Mouse (Mus musculus) forebrain, embryonic 12.5 days (tissue): ENCODE measurements around the gene Zfp146. TPM values are rescaled to one million over a fixed set of nuclear protein-coding genes. Genes with fewer than 3 reads are reported as not detected.
"Not testable (repeated sequence)": the region's sequence is repeated elsewhere in the genome, so short reads cannot be mapped to it uniquely, and the experiment has no call there.

Experiments
- ATAC-seq: fragments of 200-750 bp; cut with Nextera tagmentation; 2 replicates; pipeline ENCODE4 v1.8.0; 2017; ENCODE audit warnings: moderate TSS enrichment; ENCODE audit not compliant: low FRiP score
- H3K27ac ChIP-seq: fragments of 300-500 bp; sonication (generic); 2 replicates; pipeline ENCODE4 v1.5.1; 2016; ENCODE audit warnings: mild to moderate bottlenecking
- H3K27me3 ChIP-seq: fragments of 300-500 bp; sonication (generic); 2 replicates; pipeline ENCODE4 v1.6.1; 2016; ENCODE audit warnings: mild to moderate bottlenecking
- H3K36me3 ChIP-seq: fragments of 300-500 bp; sonication (generic); replicated peaks from 2 replicates; pipeline ENCODE4 v1.6.1; 2016; ENCODE audit warnings: mild to moderate bottlenecking
- H3K4me1 ChIP-seq: fragments of 300-500 bp; sonication (generic); 2 replicates; pipeline ENCODE4 v1.6.1; 2016
- H3K4me2 ChIP-seq: fragments of 300-500 bp; sonication (generic); 2 replicates; pipeline ENCODE4 v1.6.1; 2016; ENCODE audit warnings: mild to moderate bottlenecking, moderate library complexity
- H3K4me3 ChIP-seq: fragments of 300-500 bp; sonication (generic); replicated peaks from 2 replicates; pipeline ENCODE4 v1.5.1; 2016; ENCODE audit warnings: mild to moderate bottlenecking
- H3K9ac ChIP-seq: fragments of 300-500 bp; sonication (generic); 2 replicates; pipeline ENCODE4 v1.6.1; 2016; ENCODE audit warnings: mild to moderate bottlenecking
- H3K9me3 ChIP-seq: fragments of 300-500 bp; sonication (generic); 2 replicates; pipeline ENCODE4 v1.6.1; 2016
- WGBS: fragments of 180-500 bp; shearing (Covaris S2); methylation state at CpG from one replicate; pipeline ENCODE4 v1.1.7; 2016; 5-methylcytosine and 5-hydroxymethylcytosine counted together
- polyA plus RNA-seq: library from polyadenylated mRNA; unstranded; fragments of >200 nt; fragmentation: Nextera tagmentation; extraction: Ambion mirVana; gene quantifications from 2 replicates; pipeline ENCODE4 v1.2.1, GENCODE M21; 2016

Gene Zfp146
- polyA plus RNA-seq, 1 experiment from 2014 or later = 23.6 TPM

DNA sequence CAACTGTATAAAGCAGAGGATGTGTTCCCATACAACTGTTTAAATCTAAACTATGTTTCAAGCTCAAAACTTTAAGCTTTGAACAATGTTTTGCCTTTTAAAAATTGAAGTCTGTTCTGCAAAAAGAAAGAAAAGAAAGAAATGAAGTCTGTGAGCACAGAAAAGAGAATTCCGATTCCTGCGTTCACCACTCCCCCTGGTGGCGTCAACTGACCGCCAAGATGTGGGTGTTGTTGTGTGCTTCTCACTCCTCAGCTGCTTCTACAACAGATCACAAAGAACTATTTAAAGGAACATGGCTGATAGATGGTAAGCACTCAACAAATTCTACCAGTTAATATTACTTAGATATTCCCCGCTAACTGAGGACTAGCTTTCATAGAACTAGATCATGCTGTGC lies 6.4 kb downstream of the Zfp146 start:
- ATAC-seq = no peak
- Histone ChIP-seq H3K4me1 (no peaks in the 10 kb centered on the region; the same call in 1 of the 2 replicates), H3K27ac (no peak overlapping the region), H3K27me3 (no peaks in the 10 kb centered on the region), H3K9ac (no peak overlapping the region), H3K4me3 (no peak overlapping the region), H3K9me3 (peaks cover 95% of the 10 kb centered on the region), H3K36me3 (peaks cover 94% of the 10 kb centered on the region), H3K4me2 (no peak overlapping the region)
- WGBS = 97% methylated on average over 5 of the region's 5 CpGs

DNA sequence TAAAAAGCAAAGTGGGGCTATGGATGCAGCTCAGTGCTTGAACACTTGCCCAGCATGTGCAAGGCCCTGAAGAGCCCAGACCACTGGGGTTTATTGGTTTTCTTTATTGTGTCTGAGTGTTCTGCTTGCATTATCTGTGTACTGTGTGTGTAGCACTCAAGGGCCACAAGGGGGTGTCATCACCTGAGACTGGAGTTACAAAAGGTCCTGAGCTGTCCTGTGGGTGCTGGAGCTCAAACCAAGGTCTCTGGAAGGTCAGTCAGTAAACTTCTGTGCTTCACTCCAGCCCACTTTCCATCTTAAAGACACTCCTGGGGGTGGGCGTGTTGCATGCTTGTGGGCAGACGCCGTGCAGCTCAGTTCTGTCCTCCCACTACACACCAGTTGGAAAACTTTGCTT lies 14.0 kb downstream of the Zfp146 start:
- peaks cover 77% of the 10 kb centered on the region for H3K36me3 ChIP-seq
- WGBS = 95% methylated on average over 3 of the region's 3 CpGs

DNA sequence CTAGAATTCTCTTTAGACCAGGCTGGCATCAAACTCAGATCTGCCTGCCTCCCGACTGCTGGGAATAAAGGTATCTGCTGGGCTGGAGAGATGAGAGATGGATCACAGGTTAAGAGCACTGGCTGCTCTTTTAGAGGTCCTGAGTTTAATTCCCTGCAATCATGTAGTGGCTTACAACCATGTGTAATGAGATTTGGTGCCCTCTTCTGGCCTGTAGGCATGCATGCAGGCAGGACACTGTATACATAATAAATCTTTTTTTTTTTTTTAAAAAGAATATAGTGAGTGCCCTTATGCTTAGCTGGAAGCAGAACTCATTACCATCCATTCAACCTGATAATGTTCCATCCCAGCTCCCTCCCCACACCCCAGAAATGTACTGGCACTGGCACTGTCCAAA lies 15.5 kb downstream of the Zfp146 start:
- ATAC-seq = no peak
- Histone ChIP-seq H3K4me2 (no peak overlapping the region), H3K36me3 (peaks cover 78% of the 10 kb centered on the region), H3K4me1 (no peaks in the 10 kb centered on the region), H3K9ac (no peak overlapping the region), H3K9me3 (peaks cover 86% of the 10 kb centered on the region), H3K4me3 (no peak overlapping the region), H3K27ac (no peak overlapping the region), H3K27me3 (no peaks in the 10 kb centered on the region)
- WGBS = 95% methylated on average over 1 of the region's 1 CpGs

More for the DNA sequence above, 14.0 kb downstream of the Zfp146 start:
- no peaks in the 10 kb centered on the region for H3K4me1 ChIP-seq
- no peak overlapping the region for H3K27ac ChIP-seq
- H3K27me3 ChIP-seq = no peaks in the 10 kb centered on the region
- H3K9ac ChIP-seq = no peak overlapping the region
- peaks cover 84% of the 10 kb centered on the region for H3K9me3 ChIP-seq
- H3K4me3 ChIP-seq = no peak overlapping the region
- ATAC-seq = no peak
- H3K4me2 ChIP-seq = no peak overlapping the region

DNA sequence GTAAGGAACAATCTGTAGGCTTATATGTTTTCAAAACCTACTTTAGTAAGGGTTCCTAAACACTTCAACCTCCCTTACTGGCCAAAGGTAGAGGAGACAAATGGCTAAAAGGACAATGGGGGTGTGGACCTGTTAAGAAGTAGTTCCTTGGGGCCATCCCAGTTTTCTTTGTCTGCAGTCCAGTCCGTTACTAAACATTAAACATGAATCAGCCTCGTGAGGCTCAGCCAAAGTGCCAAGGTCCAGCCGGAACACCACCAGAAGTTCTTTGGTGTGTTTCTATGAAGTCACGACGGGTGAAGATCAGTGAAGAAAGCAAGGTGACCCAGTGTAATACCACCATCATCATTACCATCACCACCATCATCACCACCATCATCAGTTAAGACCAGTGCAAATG lies 22.5 kb downstream of the Zfp146 start:
- no peaks in the 10 kb centered on the region for H3K27me3 ChIP-seq
- ATAC-seq = no peak
- H3K27ac ChIP-seq = no peak overlapping the region
- H3K4me3 ChIP-seq = no peak overlapping the region
- H3K4me2 ChIP-seq = no peak overlapping the region
- H3K9me3 ChIP-seq = peaks cover 55% of the 10 kb centered on the region
- H3K36me3 ChIP-seq = peaks cover 38% of the 10 kb centered on the region
- H3K9ac ChIP-seq = no peak overlapping the region
- H3K4me1 ChIP-seq = peaks cover 4% of the 10 kb centered on the region; the same call in 1 of the 2 replicates
- 92% methylated on average over 5 of the region's 5 CpGs for WGBS

DNA sequence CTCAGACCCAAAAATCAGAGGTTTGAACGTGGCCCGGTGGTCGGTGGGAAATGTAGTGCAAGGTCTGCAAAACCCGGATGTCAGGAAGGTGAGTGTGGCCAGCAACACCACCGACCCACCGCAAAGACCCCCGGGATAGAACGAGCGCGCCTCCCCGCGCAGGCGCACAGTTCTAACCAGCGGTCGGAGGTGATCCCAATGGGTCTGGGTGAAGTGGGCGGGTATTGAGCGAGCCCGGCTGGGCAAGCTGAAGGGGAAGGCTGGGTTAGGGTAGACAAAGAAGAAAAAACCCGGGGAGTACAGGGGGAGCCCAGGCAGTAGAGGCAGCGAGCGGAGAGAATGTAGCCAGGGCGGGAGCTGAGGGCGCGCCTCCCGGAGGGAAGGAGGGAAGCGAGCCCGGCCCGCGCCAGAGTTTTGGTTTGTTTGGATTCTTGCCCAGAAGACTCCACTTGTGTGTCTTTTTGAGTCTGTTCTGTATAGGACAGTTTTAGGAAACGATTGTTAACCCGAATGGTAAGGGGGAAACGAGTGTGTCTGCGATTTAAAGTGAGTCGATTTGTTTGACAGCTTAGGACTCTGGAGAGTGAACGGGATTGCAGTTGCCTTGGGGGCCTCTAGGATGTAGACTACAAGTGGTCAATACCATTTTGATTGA lies 25.9 kb downstream of the Zfp146 start:
- peak overlapping the region; percentile 59 for H3K9ac ChIP-seq
- H3K4me2 ChIP-seq = peak overlapping the region; percentile 63
- WGBS = 2% methylated on average over 35 of the region's 35 CpGs
- H3K9me3 ChIP-seq = peaks cover 23% of the 10 kb centered on the region; the same call in 1 of the 2 replicates
- H3K36me3 ChIP-seq = peaks cover 21% of the 10 kb centered on the region; the same call in 1 of the 2 replicates
- no peaks in the 10 kb centered on the region for H3K27me3 ChIP-seq
- ATAC-seq = peak; percentile 96
- H3K4me1 ChIP-seq = peaks cover 4% of the 10 kb centered on the region; the same call in 1 of the 2 replicates
- peak overlapping the region; percentile 57 for H3K4me3 ChIP-seq
- peak overlapping the region; percentile 91 for H3K27ac ChIP-seq

DNA sequence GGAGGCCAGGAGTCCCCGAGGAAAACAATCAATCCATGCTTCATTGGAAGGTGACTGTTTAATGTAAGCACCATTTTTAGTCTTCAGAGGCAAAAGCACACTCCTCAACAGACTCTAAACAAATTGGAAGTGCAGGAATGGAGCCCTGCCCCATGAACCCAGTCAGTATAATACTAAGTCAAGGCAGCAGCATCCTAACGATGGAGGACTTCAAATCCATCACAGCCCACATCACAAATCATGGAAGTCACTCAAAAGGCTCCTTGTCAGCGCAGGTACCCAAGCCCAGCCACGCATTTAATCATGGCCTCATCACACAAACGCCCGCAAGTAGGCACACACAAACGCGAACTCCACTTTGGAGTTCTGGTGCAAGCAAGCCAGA lies 26.4 kb downstream of the Zfp146 start:
- H3K27ac ChIP-seq = peak overlapping the region; percentile 91

DNA sequence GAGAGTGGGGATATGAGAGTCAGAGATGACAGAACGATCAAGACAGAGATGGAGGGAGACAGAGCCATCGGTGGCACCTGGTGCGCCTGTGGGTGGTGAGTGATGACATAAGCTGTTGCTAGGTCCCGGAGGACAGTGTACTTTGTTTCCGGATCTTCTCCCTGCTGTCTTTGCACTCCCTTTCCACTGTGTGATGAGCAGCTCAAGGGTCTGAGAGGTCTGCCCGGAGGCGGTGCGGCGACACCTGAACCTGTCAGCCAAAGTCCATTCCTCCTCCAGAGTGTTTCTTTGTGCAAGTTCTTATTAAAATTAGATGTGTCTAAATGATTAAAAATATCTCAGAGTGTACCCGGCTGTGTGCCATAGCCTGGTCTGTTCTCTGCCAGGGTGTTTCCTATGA lies 32.7 kb downstream of the Zfp146 start:
- Histone ChIP-seq H3K27ac (no peak overlapping the region), H3K9ac (no peak overlapping the region), H3K4me3 (no peak overlapping the region), H3K4me2 (no peak overlapping the region), H3K36me3 (peaks cover 69% of the 10 kb centered on the region), H3K9me3 (no peaks in the 10 kb centered on the region), H3K4me1 (no peaks in the 10 kb centered on the region), H3K27me3 (no peaks in the 10 kb centered on the region)
- ATAC-seq = no peak
- WGBS = 89% methylated on average over 10 of the region's 10 CpGs

More for the DNA sequence above, 26.4 kb downstream of the Zfp146 start:
- Histone ChIP-seq H3K4me3 (peak overlapping the region; percentile 57), H3K9ac (peak overlapping the region; percentile 59; the same call in 1 of the 2 replicates), H3K36me3 (peaks cover 20% of the 10 kb centered on the region; the same call in 1 of the 2 replicates), H3K9me3 (peaks cover 19% of the 10 kb centered on the region; the same call in 1 of the 2 replicates), H3K4me1 (peaks cover 4% of the 10 kb centered on the region; the same call in 1 of the 2 replicates), H3K27me3 (no peaks in the 10 kb centered on the region), H3K4me2 (peak overlapping the region; percentile 63)
- WGBS = 16% methylated on average over 8 of the region's 8 CpGs
- no peak for ATAC-seq

DNA sequence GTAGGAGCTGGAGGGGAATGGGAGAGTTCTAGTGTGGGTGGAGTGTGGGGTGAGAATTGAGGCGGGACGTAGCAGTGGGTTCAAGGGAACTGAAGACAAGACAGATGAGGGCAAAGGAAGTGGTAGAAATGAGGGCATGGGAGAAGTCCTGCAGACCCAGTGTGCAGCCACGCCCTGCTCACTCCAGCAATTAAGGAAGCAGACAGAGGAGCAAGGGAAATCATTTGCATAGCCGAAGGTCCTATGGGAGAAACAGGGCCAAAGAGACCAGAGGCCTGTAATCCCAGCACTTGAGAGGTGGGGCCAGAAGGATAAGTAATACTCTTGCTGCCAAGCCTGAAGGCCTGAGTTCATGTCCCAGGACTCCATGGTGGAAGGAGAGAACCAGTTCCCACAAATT lies 37.2 kb downstream of the Zfp146 start:
- no peak for ATAC-seq

DNA sequence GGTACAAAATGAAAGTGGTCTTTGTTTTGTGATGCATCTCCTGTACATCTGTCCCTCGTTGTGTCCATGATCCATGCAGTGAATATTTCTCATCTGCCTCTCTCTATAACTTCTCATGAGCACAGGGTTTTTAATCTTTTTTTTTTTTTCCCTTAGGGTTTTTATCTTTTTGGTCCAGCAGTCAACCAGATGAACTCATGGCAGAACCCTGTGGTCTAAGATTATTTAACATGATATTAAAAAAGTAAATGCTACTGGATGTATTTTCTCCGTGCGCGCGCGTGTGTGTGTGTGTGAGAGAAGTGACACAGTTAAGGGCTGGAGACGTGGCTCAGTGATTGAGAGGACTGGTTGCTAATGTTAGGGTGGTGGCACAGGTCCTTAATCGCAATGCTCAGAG lies 39.6 kb downstream of the Zfp146 start:
- no peak overlapping the region for H3K4me3 ChIP-seq
- no peaks in the 10 kb centered on the region for H3K27me3 ChIP-seq
- no peaks in the 10 kb centered on the region for H3K9me3 ChIP-seq
- no peak overlapping the region for H3K27ac ChIP-seq
- H3K4me2 ChIP-seq = no peak overlapping the region
- ATAC-seq = no peak
- peaks cover 81% of the 10 kb centered on the region for H3K36me3 ChIP-seq
- H3K9ac ChIP-seq = no peak overlapping the region
- no peaks in the 10 kb centered on the region for H3K4me1 ChIP-seq
- WGBS = 98% methylated on average over 8 of the region's 8 CpGs

More for the DNA sequence above, 37.2 kb downstream of the Zfp146 start:
- no peak overlapping the region for H3K27ac ChIP-seq
- no peak overlapping the region for H3K9ac ChIP-seq
- no peak overlapping the region for H3K4me2 ChIP-seq
- H3K9me3 ChIP-seq = no peaks in the 10 kb centered on the region
- H3K4me3 ChIP-seq = no peak overlapping the region
- 93% methylated on average over 4 of the region's 4 CpGs for WGBS
- peaks cover 88% of the 10 kb centered on the region for H3K36me3 ChIP-seq
- no peaks in the 10 kb centered on the region for H3K27me3 ChIP-seq
- no peaks in the 10 kb centered on the region for H3K4me1 ChIP-seq

DNA sequence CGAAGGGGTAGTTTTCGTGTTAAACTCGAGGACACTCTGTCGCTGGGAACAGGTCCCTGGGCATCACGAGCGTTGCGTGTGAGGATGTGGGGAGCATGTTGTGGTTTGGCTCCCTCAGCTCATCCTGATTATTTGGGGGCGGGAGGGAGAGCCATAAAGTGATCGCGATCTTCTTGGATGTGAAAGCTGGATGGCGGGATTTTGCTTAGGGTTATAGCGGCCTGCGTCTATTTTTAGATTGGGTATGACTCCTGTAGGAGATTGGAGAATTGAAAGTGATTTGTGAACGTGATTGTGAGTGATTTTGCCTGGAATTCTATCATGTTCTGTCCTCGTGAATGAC lies 47.4 kb downstream of the Zfp146 start:
- 6% methylated on average over 15 of the region's 15 CpGs for WGBS
- ATAC-seq = no peak; the same call in 1 of the 2 replicates
- Histone ChIP-seq H3K4me1 (peaks cover 7% of the 10 kb centered on the region), H3K9me3 (no peaks in the 10 kb centered on the region), H3K4me3 (peak overlapping the region; percentile 71), H3K9ac (peak overlapping the region; percentile 78), H3K4me2 (peak overlapping the region; percentile 81), H3K27me3 (no peaks in the 10 kb centered on the region), H3K36me3 (peaks cover 14% of the 10 kb centered on the region), H3K27ac (peak overlapping the region; percentile 82)

DNA sequence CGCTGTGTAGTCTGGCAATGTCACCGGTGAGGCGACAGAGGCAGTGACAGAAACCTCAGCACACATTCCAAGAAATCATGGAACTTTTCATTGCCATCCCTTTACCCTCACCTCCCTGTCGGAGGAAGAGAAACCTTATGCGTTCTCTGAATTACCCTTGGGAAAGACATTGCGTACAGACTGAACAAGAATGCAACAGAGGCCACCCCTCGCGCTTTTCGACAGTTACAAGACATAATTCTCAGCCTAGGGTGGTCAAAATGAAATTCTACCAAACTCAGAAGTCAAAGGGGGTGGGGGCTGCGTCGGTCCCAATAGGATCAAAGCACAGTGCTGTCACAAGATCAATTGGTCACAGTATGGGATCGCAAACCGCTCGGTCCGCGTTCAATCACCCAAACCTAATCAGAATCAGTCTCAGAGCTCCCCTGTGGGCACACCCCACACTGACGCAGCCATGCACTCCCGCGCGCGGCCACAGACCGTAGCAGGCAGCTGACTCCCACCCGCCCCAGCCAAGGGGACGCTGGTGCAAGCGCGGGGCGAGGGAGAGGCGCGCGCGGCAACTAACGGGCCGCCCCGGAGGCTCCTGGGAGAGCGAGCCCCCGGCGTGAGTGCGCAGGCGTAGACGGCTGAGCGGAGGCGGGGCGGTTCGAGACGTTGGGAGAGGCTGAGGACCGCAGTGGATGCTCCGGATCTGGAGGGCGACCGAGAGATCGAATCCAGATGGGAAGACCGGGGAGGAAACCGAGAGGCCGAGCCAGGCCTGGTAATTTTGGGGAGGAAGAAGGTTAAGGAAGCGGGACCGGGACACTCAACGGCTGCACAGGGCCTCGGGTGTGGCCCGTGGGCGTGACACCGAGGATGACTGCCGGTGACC lies 48.0 kb downstream of the Zfp146 start, which contains the start of gene Zfp382:
TSS of gene Zfp382 (plus strand) at position 635 of the 880 bp plus-strand sequence.
- no peaks in the 10 kb centered on the region for H3K9me3 ChIP-seq
- peak within 1 kb of the TSS; percentile 82 for H3K27ac ChIP-seq
- WGBS = under 1% methylated on average over 61 of the region's 61 CpGs
- peaks cover 7% of the 10 kb centered on the region for H3K4me1 ChIP-seq
- H3K4me3 ChIP-seq = peak within 1 kb of the TSS; percentile 71
- peaks cover 8% of the 10 kb centered on the region for H3K36me3 ChIP-seq
- H3K4me2 ChIP-seq = peak within 1 kb of the TSS; percentile 81
- peak; percentile 97 for ATAC-seq
- peak within 1 kb of the TSS; percentile 78 for H3K9ac ChIP-seq
- no peaks in the 10 kb centered on the region for H3K27me3 ChIP-seq

DNA sequence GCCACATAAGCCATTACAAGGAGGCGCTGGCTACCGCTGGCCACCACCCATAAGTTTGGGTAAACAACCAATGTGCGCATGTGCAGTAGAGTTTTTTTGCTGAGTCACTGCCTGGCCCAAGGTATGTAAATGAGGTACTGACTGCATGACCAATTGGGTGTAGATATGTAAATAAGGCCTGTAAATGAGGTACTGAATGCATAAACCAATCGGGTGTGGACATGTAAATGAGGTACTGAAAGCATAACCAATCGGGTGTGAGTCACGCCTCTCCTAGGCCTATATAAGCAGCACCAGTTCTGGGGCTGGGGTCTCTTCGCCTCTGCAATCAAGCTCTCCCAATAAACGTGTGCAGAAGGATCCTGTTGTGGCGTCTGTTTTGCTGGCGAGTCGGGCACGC lies 51.6 kb downstream of the Zfp146 start:
- not testable (repeated sequence) for H3K36me3 ChIP-seq, H3K27me3 ChIP-seq, H3K4me1 ChIP-seq, H3K27ac ChIP-seq, H3K4me3 ChIP-seq, ATAC-seq, H3K9ac ChIP-seq, H3K4me2 ChIP-seq
- 93% methylated on average over 12 of the region's 12 CpGs for WGBS
- 0 out of 2 replicates have a peak, but pooled peaks cover 13% of the 10 kb centered on the region for H3K9me3 ChIP-seq
